Mouse (Mus musculus): ENCODE measurements at regions not wholly inside any gene's neighbourhood (a gene's known extent, or its start where the extent isn't known, plus 50 kb on each side); places are given as distances from the start of the nearest gene placed in this dataset.

DNA sequence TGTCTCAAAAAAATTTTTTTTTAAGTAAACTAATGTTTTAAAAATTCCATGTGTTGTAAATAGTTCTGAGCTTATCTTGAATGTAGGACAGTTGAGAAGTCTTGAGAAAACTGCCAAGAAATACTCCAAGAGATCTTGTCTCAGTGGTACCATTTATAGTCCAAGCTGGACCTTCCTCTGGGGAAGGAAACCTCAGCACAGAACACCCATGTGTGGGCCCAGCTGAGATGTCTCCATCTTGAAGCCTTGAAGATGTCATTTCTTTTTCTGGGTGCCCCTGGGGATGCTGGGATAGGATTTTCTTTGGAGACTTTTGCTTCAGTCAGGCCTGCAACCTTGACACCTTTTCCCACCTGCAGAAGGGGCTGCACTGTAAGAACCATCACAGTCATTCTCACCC lies 101.4 kb upstream of the Cops8 start:
- H3K4me3 ChIP-seq (ENCODE audit: insufficient read depth in 1 of 2, low read depth in 1 of 2, low read length in 2 of 2, poor library complexity in 1 of 2, severe bottlenecking in 1 of 2), result no peak overlapping the region
- H3K4me1 ChIP-seq (ENCODE audit: control insufficient read depth in 2 of 2, insufficient read depth in 2 of 2, low read length in 2 of 2, poor library complexity in 1 of 2), result peaks cover 0 to 2% of the 10 kb centered on the region in 2 experiments; a peak in 1 of 4 replicates
- H3K9ac ChIP-seq (ENCODE audit: insufficient read depth, low read depth, low read length, poor library complexity, severe bottlenecking), result no peak overlapping the region
- in situ Hi-C loops (cut with MboI; ENCODE audit: low sequenced_read_pairs in 2 of 2, unreplicated experiment in 2 of 2), result no loop called here
- H3K27ac ChIP-seq (ENCODE audit: insufficient read depth, low read depth, low read length, poor library complexity, severe bottlenecking), result no peak overlapping the region
- no peaks in the 10 kb centered on the region; the same call in 1 of the 2 replicates for H3K36me3 ChIP-seq (ENCODE audit: control insufficient read depth, insufficient read depth, low read length, poor library complexity, severe bottlenecking)
- peaks cover 5% of the 10 kb centered on the region; the same call in 1 of the 2 replicates for H3K9me3 ChIP-seq (ENCODE audit: control insufficient read depth, insufficient read depth, low read depth, low read length)
- no peak for DNase-seq (ENCODE audit: low read depth, low spot score)
- TF ChIP-seq ZNF384 (IDR thresholded peaks at IDR 0.05; ENCODE audit: low read depth, low read length) (no peak), HCFC1 (IDR thresholded peaks at IDR 0.05; ENCODE audit: borderline replicate concordance, insufficient read depth, low read length) (no peak), MAFK (IDR thresholded peaks at IDR 0.05; ENCODE audit: insufficient read depth, low read depth, low read length) (no peak), ZC3H11A (IDR thresholded peaks at IDR 0.05; ENCODE audit: borderline replicate concordance, low read depth, low read length) (no peak), CHD2 (IDR thresholded peaks at IDR 0.05; ENCODE audit: low read depth, low read length) (no peak)

DNA sequence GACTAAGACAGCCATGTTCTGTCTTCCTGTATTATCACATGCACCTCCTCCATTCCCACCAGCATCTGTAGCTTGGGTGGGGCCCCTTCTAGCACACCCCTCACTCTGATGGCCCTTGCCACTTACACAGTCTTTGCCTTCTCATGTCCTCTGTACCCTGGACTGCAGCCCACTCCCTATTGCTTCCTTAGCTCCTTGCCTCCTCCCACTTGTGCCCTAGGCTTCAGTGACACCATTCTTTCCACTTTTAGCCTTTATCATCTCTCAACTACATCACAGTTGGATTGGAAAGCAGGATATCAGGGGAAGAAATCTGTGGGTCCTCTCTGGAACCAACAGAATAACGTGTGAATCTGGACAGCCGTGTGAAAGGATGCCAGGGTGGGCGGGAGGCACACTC lies 100.4 kb upstream of the Cops8 start:
- H3K9ac ChIP-seq (ENCODE audit: insufficient read depth, low read depth, low read length, poor library complexity, severe bottlenecking), result no peak overlapping the region
- in situ Hi-C loops (cut with MboI; ENCODE audit: low sequenced_read_pairs in 2 of 2, unreplicated experiment in 2 of 2), result no loop called here
- no peak overlapping the region for H3K27ac ChIP-seq (ENCODE audit: insufficient read depth, low read depth, low read length, poor library complexity, severe bottlenecking)
- peaks cover 5% of the 10 kb centered on the region; the same call in 1 of the 2 replicates for H3K9me3 ChIP-seq (ENCODE audit: control insufficient read depth, insufficient read depth, low read depth, low read length)
- DNase-seq (ENCODE audit: low read depth, low spot score), result no peak
- TF ChIP-seq CHD2 (IDR thresholded peaks at IDR 0.05; ENCODE audit: low read depth, low read length) (no peak), HCFC1 (IDR thresholded peaks at IDR 0.05; ENCODE audit: borderline replicate concordance, insufficient read depth, low read length) (no peak), MAFK (IDR thresholded peaks at IDR 0.05; ENCODE audit: insufficient read depth, low read depth, low read length) (no peak), ZNF384 (IDR thresholded peaks at IDR 0.05; ENCODE audit: low read depth, low read length) (no peak), ZC3H11A (IDR thresholded peaks at IDR 0.05; ENCODE audit: borderline replicate concordance, low read depth, low read length) (no peak)
- no peaks in the 10 kb centered on the region; the same call in 1 of the 2 replicates for H3K36me3 ChIP-seq (ENCODE audit: control insufficient read depth, insufficient read depth, low read length, poor library complexity, severe bottlenecking)
- no peak overlapping the region for H3K4me3 ChIP-seq (ENCODE audit: insufficient read depth in 1 of 2, low read depth in 1 of 2, low read length in 2 of 2, poor library complexity in 1 of 2, severe bottlenecking in 1 of 2)
- peaks cover 0 to 2% of the 10 kb centered on the region in 2 experiments; a peak in 1 of 4 replicates for H3K4me1 ChIP-seq (ENCODE audit: control insufficient read depth in 2 of 2, insufficient read depth in 2 of 2, low read length in 2 of 2, poor library complexity in 1 of 2)

DNA sequence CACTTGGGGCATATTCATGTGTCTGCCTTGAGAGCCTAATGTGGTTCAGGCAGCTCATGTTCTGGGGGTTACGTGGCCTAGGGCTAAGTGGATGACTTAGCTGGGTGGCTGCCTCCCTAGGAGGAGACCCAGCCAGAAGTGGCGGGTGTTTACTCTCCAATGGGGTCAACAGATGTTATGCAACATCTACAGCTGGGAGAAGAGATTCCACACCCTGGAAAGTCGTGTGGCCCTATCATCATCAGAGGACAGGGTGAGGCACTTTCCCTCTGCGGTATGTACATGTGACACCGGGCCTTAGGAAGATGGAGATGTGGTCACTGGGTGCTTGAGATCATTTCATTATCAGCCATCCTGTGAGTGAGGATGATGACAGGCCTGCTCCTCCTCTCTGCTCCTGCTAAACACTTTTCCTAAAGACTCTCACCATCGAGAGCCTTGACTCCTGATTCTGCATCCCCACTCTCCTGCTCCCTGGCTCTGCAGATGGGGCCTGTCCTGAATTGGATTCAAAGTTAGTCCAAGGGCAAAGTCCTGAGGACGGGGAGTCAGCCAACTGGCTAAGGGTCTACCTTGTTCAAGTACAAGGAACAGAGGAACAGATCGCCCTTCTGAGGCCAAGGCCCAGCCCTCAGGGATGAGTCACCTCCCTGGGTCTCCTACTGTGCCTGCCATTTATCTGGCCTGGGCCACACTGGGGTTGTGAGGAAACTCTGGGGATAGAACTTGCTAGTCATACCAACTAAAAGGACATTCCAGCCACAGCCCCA lies 99.8 kb upstream of the Cops8 start:
- no peak for DNase-seq (ENCODE audit: low read depth, low spot score)

DNA sequence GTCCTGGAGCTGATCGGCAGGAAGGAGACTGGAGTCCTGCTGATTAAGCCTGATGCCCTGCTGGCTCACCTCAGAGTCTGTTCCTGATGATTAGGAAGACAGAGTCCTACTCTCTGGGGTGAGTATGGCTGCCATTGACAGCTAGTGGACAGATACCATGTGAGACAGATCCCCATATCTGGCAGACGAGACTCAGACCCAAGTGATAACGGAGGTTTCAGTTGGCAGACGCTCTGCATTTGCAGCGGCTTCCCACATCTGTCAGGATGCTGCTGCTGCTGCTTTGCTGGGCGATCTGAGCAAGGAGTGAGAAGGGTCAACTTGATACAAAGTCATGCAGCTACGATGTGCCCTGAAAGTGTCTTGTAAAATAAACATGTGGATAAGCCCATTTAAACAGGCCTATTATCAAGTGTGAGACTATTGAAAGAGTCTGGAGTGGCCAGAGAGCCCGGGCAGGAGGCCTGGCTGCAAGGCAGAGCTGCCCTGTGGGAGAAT lies 98.1 kb upstream of the Cops8 start:
- DNase-seq (ENCODE audit: low read depth, low spot score), result no peak
- in situ Hi-C loops (cut with MboI; ENCODE audit: low sequenced_read_pairs in 2 of 2, unreplicated experiment in 2 of 2), result no loop called here
- no peak overlapping the region for H3K27ac ChIP-seq (ENCODE audit: insufficient read depth, low read depth, low read length, poor library complexity, severe bottlenecking)

More for the DNA sequence above, 99.8 kb upstream of the Cops8 start:
- no peak overlapping the region for H3K27ac ChIP-seq (ENCODE audit: insufficient read depth, low read depth, low read length, poor library complexity, severe bottlenecking)
- H3K36me3 ChIP-seq (ENCODE audit: control insufficient read depth, insufficient read depth, low read length, poor library complexity, severe bottlenecking), result no peaks in the 10 kb centered on the region
- no peak overlapping the region for H3K9ac ChIP-seq (ENCODE audit: insufficient read depth, low read depth, low read length, poor library complexity, severe bottlenecking)
- H3K4me3 ChIP-seq (ENCODE audit: insufficient read depth in 1 of 2, low read depth in 1 of 2, low read length in 2 of 2, poor library complexity in 1 of 2, severe bottlenecking in 1 of 2), result no peak overlapping the region
- in situ Hi-C loops (cut with MboI; ENCODE audit: low sequenced_read_pairs in 2 of 2, unreplicated experiment in 2 of 2), result no loop called here
- TF ChIP-seq CHD2 (IDR thresholded peaks at IDR 0.05; ENCODE audit: low read depth, low read length) (no peak), ZC3H11A (IDR thresholded peaks at IDR 0.05; ENCODE audit: borderline replicate concordance, low read depth, low read length) (no peak), HCFC1 (IDR thresholded peaks at IDR 0.05; ENCODE audit: borderline replicate concordance, insufficient read depth, low read length) (no peak), ZNF384 (IDR thresholded peaks at IDR 0.05; ENCODE audit: low read depth, low read length) (no peak), MAFK (IDR thresholded peaks at IDR 0.05; ENCODE audit: insufficient read depth, low read depth, low read length) (no peak)
- peaks cover 5% of the 10 kb centered on the region; the same call in 1 of the 2 replicates for H3K9me3 ChIP-seq (ENCODE audit: control insufficient read depth, insufficient read depth, low read depth, low read length)
- peaks cover 0 to 2% of the 10 kb centered on the region in 2 experiments; a peak in 1 of 4 replicates for H3K4me1 ChIP-seq (ENCODE audit: control insufficient read depth in 2 of 2, insufficient read depth in 2 of 2, low read length in 2 of 2, poor library complexity in 1 of 2)

More for the DNA sequence above, 98.1 kb upstream of the Cops8 start:
- Histone ChIP-seq H3K9ac (ENCODE audit: insufficient read depth, low read depth, low read length, poor library complexity, severe bottlenecking) (no peak overlapping the region), H3K4me3 (ENCODE audit: insufficient read depth in 1 of 2, low read depth in 1 of 2, low read length in 2 of 2, poor library complexity in 1 of 2, severe bottlenecking in 1 of 2) (no peak overlapping the region), H3K4me1 (ENCODE audit: control insufficient read depth in 2 of 2, insufficient read depth in 2 of 2, low read length in 2 of 2, poor library complexity in 1 of 2) (peaks cover 0 to 2% of the 10 kb centered on the region in 2 experiments; a peak in 1 of 4 replicates), H3K36me3 (ENCODE audit: control insufficient read depth, insufficient read depth, low read length, poor library complexity, severe bottlenecking) (no peaks in the 10 kb centered on the region), H3K9me3 (ENCODE audit: control insufficient read depth, insufficient read depth, low read depth, low read length) (no peaks in the 10 kb centered on the region)
- TF ChIP-seq MAFK (IDR thresholded peaks at IDR 0.05; ENCODE audit: insufficient read depth, low read depth, low read length) (no peak), HCFC1 (IDR thresholded peaks at IDR 0.05; ENCODE audit: borderline replicate concordance, insufficient read depth, low read length) (no peak), ZC3H11A (IDR thresholded peaks at IDR 0.05; ENCODE audit: borderline replicate concordance, low read depth, low read length) (no peak), ZNF384 (IDR thresholded peaks at IDR 0.05; ENCODE audit: low read depth, low read length) (no peak), CHD2 (IDR thresholded peaks at IDR 0.05; ENCODE audit: low read depth, low read length) (no peak)
